Mouse (Mus musculus) cortical plate, adult 2 months (tissue): ENCODE measurements around the gene Gm20390. TPM values are rescaled to one million over a fixed set of nuclear protein-coding genes. Genes with fewer than 3 reads are reported as not detected.

ENCODE experiments used
- H3K27ac ChIP-seq: fragments of 200-500 bp; 2 replicates; pipeline ENCODE4 v1.5.1; 2012; ENCODE audit warnings: low read length, control low read depth, inconsistent platforms; ENCODE audit not compliant: insufficient read depth
- H3K4me1 ChIP-seq: fragments of 200-500 bp; 2 replicates; pipeline ENCODE4 v1.6.1; 2011; ENCODE audit warnings: low read length; ENCODE audit not compliant: control insufficient read depth, insufficient read depth
- H3K4me3 ChIP-seq: fragments of 200-500 bp; 2 replicates; pipeline ENCODE4 v1.5.1; 2011; ENCODE audit warnings: mild to moderate bottlenecking, low read length, control low read depth; ENCODE audit not compliant: insufficient read depth
- CTCF ChIP-seq: fragments of 200-500 bp; IDR thresholded peaks from 2 replicates; pipeline ENCODE4 v1.5.1; 2011; ENCODE audit warnings: mild to moderate bottlenecking, control low read depth, low read length; ENCODE audit not compliant: insufficient read depth; ENCODE audit errors: extremely low read depth
- POLR2A ChIP-seq: fragments of 200-500 bp; IDR thresholded peaks from 2 replicates; pipeline ENCODE4 v1.6.1; 2011; ENCODE audit warnings: mild to moderate bottlenecking, low read length, control low read depth; ENCODE audit not compliant: insufficient read depth; ENCODE audit errors: extremely low read depth
- polyA plus RNA-seq: library from polyadenylated mRNA; depleted of rRNA; stranded (reverse); fragments of >200 nt; gene quantifications from 2 replicates; pipeline ENCODE4 v1.2.3, GENCODE M21; 2012

The Gm20390 gene
- polyA plus RNA-seq, 1 experiment = 67.5 TPM

- no peak overlapping the region for H3K4me3 ChIP-seq
- TF ChIP-seq POLR2A = no peak
- TF ChIP-seq CTCF = no peak
- H3K27ac ChIP-seq = 0 out of 2 replicates have a peak overlapping the region, but pooled peaks have one; percentile 10
- H3K4me1 ChIP-seq = no peaks in the 10 kb centered on the region; the same call in 1 of the 2 replicates
Measured at GRCm38 (mm10) chr11:93988328-93989062, 20.4 kb upstream of the Gm20390 start.

GRCm38 (mm10) chr11:93987625-93988327 lies 19.7 kb upstream of the Gm20390 start:
- no peak overlapping the region for H3K4me3 ChIP-seq
- H3K4me1 ChIP-seq = no peaks in the 10 kb centered on the region; the same call in 1 of the 2 replicates
- H3K27ac ChIP-seq = peak overlapping the region; percentile 22; the same call in 1 of the 2 replicates
- TF ChIP-seq CTCF (no peak), POLR2A (no peak)

- TF ChIP-seq POLR2A (no peak), CTCF (no peak)
- no peak overlapping the region for H3K4me3 ChIP-seq
- H3K4me1 ChIP-seq = no peaks in the 10 kb centered on the region; the same call in 1 of the 2 replicates
- 0 out of 2 replicates have a peak overlapping the region, but pooled peaks have one; percentile 22 for H3K27ac ChIP-seq
Measured at GRCm38 (mm10) chr11:93987026-93987425, 18.9 kb upstream of the Gm20390 start.

DNA sequence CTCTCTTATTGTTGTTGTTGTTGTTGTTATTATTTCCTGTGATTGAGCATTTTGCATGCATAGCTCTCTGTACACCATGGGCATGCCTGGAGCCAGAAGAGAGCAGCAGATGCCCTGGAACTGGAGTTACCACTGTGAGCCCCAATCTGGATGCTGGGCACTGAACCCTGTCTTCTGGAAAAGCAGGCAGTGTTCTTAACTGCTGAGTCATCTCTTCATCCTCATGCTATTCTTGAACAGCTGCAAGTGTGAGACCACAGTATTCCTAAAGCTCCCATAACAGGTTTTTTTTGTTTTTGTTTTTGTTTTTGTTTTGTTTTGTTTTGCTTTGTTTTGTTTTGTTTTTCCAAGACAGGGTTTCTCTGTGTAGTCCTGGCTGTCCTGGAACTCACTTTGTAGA lies 18.2 kb upstream of the Gm20390 start:
- TF ChIP-seq CTCF (no peak), POLR2A (no peak)
- Histone ChIP-seq H3K4me1 (no peaks in the 10 kb centered on the region; the same call in 1 of the 2 replicates), H3K4me3 (no peak overlapping the region), H3K27ac (no peak overlapping the region)

DNA sequence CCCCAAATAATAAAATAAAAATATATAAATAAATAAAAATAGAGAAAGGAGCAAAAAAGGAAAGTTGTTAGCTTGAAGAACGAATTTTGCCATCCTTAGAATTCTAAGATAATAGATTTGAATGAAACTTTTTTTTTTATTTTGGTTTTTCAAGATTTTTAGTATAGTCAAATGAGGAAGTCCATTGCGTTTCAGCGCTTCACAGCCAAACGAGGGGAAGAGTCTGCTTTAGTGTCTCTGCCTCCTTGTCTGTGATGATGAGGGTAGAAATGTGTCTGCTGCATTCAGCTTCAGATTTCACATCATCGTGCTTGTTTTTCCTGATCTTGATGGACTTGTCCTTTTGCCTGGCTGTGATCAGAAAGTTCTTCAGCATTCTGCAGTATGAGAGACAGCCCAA lies 17.2 kb upstream of the Gm20390 start:
- Histone ChIP-seq H3K4me3 (no peak overlapping the region), H3K4me1 (no peaks in the 10 kb centered on the region; the same call in 1 of the 2 replicates), H3K27ac (no peak overlapping the region)
- TF ChIP-seq POLR2A = no peak
- no peak for TF ChIP-seq CTCF

DNA sequence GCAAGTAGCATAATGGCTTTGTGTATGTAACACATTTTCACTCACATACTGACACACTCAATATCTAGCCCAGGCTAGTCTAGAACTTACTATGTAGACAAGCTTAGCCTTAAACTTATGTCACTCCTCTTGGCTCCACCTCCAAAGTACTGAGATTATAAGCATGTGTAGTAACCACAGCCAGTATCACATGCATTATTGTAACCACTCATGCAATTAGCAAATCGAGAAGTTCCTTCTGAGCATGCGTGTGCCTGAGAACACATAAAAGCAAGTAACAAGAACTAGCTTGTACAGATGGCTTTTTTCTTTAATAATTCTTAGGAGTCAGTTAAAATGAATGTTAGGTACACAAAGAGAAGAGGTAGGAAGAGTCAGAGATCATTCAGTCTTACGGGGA lies 16.5 kb upstream of the Gm20390 start:
- no peak for TF ChIP-seq POLR2A
- TF ChIP-seq CTCF = no peak
- Histone ChIP-seq H3K4me3 (no peak overlapping the region), H3K4me1 (no peaks in the 10 kb centered on the region; the same call in 1 of the 2 replicates), H3K27ac (no peak overlapping the region)

DNA sequence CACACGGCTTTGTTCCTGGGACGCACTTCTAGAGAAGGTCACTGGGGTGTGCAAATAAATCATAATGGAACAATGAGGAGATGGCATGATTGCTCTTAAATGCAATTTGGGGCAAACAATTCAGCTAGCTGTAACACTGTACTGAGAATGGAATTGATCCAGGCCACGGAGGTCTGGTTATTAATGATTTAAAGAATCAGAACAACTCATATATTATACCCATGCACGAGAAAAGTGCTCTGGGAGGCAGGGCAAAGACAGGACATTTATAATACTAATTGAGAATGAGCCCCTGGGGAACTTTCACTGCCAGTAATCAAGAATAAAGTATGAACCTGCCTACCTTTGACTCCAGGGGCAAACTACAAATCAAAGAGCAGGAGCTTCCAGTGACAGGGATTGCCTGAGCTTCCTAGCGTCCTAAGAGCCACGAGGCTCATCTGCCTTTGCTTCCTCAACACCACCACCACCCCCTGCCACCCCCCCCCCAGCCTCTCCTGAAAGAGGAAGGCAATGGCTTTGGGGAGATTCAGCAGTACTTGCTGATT lies 11.5 kb upstream of the Gm20390 start:
- Histone ChIP-seq H3K27ac (no peak overlapping the region), H3K4me1 (no peaks in the 10 kb centered on the region), H3K4me3 (no peak overlapping the region)
- TF ChIP-seq CTCF (no peak), POLR2A (no peak)

- no peak overlapping the region for H3K27ac ChIP-seq
- no peak overlapping the region for H3K4me3 ChIP-seq
- no peaks in the 10 kb centered on the region for H3K4me1 ChIP-seq
- TF ChIP-seq CTCF (no peak), POLR2A (no peak)
Measured at GRCm38 (mm10) chr11:93972951-93973350, 4.9 kb upstream of the Gm20390 start.

GRCm38 (mm10) chr11:93969799-93970198 lies 1.7 kb upstream of the Gm20390 start:
- TF ChIP-seq CTCF (no peak), POLR2A (no peak)
- Histone ChIP-seq H3K4me3 (no peak overlapping the region), H3K4me1 (peaks cover 2% of the 10 kb centered on the region; the same call in 1 of the 2 replicates), H3K27ac (no peak overlapping the region)
